Mouse (Mus musculus) embryonic fibroblast, embryonic 13.5 days (primary cell): ENCODE measurements around the gene Plekhm2. TPM values are rescaled to one million over a fixed set of nuclear protein-coding genes. Genes with fewer than 3 reads are reported as not detected.

Source experiments
- H3K27ac ChIP-seq: 2 replicates; pipeline ENCODE4 v1.5.1; 2012; ENCODE audit warnings: low read length, control low read depth, inconsistent platforms; ENCODE audit not compliant: insufficient read depth
- H3K4me1 ChIP-seq: 2 replicates; pipeline ENCODE4 v1.6.1; 2011; ENCODE audit warnings: low read length; ENCODE audit not compliant: control insufficient read depth, insufficient read depth
- H3K4me3 ChIP-seq: 2 replicates; pipeline ENCODE4 v1.5.1; 2011; ENCODE audit warnings: mild to moderate bottlenecking, control low read depth, low read length; ENCODE audit not compliant: insufficient read depth
- CTCF ChIP-seq: IDR thresholded peaks from 2 replicates; pipeline ENCODE4 v1.5.1; 2011; ENCODE audit warnings: mild to moderate bottlenecking, control low read depth, low read length, moderate library complexity, borderline replicate concordance; ENCODE audit not compliant: insufficient read depth
- POLR2A ChIP-seq: IDR thresholded peaks from 2 replicates; pipeline ENCODE4 v1.6.1; 2011; ENCODE audit warnings: low read depth, mild to moderate bottlenecking, control low read depth, low read length, moderate library complexity
- polyA plus RNA-seq: library from polyadenylated mRNA; stranded (reverse); fragments of >200 nt; gene quantifications from 2 replicates; pipeline ENCODE4 v1.2.4, GENCODE M21; 2011; ENCODE audit warnings: low read depth; ENCODE audit not compliant: missing spikeins, insufficient read length

Plekhm2 gene
- polyA plus RNA-seq, 1 experiment: 29.8 TPM

- H3K4me1 ChIP-seq: no peaks in the 10 kb centered on the region
- TF ChIP-seq POLR2A (peak; percentile 80), CTCF (no peak)
- peak overlapping the region; percentile 75 for H3K4me3 ChIP-seq
- peak overlapping the region; percentile 28; the same call in 1 of the 2 replicates for H3K27ac ChIP-seq
Observed at GRCm38 (mm10) chr4:141664011-141664745, 521 bp downstream of the Plekhm2 start.

DNA sequence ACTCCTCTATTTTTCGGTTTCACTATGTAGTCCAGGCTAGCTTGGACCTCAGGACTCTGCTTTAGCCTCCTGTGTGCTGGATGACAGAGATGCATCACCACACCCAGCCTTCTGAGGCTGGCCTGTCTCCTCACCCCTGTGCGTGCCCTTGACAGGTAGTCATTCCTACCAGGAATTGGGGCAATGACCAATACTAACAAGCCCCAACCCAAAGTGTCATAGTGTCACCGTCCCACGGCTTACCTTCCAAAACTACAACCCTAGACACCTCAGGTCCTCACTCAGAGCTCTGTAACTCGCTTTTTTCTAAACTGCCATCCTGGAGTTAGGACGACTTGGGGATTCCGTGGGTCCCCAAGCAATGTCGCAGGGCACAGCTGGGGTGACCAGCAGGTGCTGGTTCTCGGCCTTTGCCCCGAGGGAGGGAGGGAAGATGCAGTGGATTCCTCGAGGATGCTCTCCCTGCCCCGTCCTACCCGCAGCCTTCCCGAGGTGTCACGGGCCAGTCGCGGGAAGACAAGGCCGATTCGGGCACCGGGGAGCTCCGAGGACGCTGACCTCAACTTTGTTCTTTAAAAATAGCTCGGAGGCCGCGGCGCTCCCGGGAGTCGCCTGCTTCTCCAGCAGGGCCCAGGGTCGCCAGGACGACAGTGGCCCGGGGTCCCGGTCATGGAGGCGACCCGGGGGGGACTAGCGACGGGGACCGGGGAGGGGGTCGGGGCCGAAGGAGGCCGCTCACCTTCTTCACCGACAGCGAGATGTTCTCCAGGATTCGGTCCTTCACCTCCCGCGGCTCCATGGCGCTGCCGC is 1.4 kb downstream of the Plekhm2 start:
- Histone ChIP-seq H3K4me3 (peak overlapping the region; percentile 79), H3K4me1 (no peaks in the 10 kb centered on the region), H3K27ac (no peak overlapping the region)
- TF ChIP-seq CTCF (no peak), POLR2A (no peak)

GRCm38 (mm10) chr4:141660884-141661283 is 3.8 kb downstream of the Plekhm2 start:
- no peak overlapping the region for H3K4me3 ChIP-seq
- no peak for TF ChIP-seq CTCF
- TF ChIP-seq POLR2A: no peak
- H3K27ac ChIP-seq: no peak overlapping the region
- H3K4me1 ChIP-seq: no peaks in the 10 kb centered on the region

DNA sequence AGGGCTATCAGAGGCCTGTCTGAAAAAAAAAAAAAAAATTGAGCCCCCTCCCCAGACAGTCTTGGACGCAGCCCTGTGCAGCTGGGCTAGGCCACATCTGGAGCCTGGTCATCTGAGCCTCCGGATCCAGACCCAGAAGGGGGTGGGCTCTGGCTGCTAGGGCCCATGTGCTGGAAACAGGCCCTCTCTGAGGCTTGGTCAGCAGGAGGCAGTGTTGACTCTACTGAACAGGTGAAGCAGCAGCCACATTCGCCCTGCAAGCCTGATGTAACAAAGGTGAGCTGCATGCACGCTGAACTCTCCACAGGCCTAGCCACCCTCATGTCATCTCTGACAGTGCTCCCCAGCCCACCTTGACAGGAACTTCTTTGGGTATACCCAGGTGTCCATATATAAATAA is 5.0 kb downstream of the Plekhm2 start:
- Histone ChIP-seq H3K4me3 (no peak overlapping the region), H3K27ac (no peak overlapping the region), H3K4me1 (no peaks in the 10 kb centered on the region)
- TF ChIP-seq POLR2A (no peak), CTCF (peak; percentile 31; the same call in 1 of the 2 replicates)

- no peak overlapping the region for H3K27ac ChIP-seq
- no peaks in the 10 kb centered on the region for H3K4me1 ChIP-seq
- TF ChIP-seq CTCF: no peak
- no peak for TF ChIP-seq POLR2A
- no peak overlapping the region for H3K4me3 ChIP-seq
Observed at GRCm38 (mm10) chr4:141658846-141659484, 5.7 kb downstream of the Plekhm2 start.

DNA sequence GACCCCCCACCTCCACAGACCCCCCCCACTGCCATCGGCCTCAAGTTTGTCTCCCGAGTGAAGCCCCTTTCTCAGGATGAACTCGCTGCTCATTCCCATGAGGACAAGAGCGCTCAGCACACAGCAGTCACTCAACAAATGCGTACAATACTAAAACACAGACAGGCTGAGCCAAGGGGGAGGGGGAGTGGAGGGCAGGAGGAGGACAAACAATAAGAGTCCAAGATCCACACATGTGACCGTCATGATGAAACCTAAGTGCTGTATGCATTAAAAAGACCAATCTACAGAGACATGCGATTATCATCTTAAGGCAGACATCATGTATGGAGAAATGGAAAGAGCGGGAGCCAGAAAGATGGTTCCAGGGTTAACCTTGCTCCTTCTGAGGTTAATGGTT is 7.8 kb downstream of the Plekhm2 start:
- no peak for TF ChIP-seq CTCF
- TF ChIP-seq POLR2A: no peak
- Histone ChIP-seq H3K27ac (no peak overlapping the region), H3K4me1 (no peaks in the 10 kb centered on the region), H3K4me3 (no peak overlapping the region)

DNA sequence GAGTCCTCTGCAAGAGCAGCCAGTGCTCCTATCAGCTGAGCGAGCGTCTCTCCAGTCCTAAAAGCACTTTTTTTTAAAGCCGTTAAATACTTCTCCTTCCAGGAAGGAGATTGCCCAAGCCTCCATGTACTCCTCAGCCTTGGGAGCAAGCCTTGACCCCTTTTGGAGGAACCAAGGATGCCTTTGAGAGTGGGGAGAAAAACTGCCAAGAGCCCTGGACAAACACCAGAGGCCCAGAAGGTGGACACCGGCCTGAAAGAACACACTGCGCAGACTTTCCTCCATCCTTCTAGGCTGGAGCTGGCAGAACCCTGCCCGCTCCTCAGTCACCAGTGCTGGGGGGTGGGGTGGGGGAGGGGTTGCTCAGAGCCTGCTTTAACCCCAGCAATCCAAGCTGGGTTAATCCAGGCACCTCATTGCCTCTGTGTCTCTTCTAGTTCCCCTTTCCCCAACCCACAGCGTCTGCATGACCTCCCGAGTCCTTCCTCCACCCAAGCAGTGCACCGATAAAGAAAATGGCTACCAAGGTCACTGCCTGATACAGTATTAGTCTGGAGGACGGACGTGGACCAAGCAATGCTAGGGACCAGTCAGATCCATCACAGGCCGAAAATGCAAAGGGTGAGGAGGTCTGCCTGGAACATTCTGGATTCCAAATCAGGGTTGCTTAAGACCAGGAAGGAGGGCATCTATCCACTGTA is 8.6 kb downstream of the Plekhm2 start:
- Histone ChIP-seq H3K27ac (no peak overlapping the region), H3K4me3 (no peak overlapping the region), H3K4me1 (no peaks in the 10 kb centered on the region)
- no peak for TF ChIP-seq POLR2A
- no peak for TF ChIP-seq CTCF

DNA sequence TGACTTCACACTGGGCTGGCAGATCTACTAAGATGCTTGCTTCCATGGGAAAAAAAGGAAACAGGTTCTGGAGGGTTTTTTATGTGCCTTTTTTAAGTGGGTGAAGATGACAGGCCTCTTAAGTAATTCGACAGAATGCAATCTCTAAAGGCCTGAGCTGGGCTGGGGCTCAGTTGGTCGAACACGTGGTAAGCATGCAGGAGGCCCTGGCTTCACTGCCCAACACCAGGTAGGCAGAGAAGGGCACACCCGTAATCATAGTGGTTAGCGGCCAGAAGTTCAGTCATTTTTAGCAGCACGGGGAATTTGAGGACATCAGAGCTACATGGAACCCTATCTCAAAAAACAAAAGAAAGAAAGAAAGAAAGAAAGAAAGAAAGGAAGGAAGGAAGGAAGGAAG is 10.2 kb downstream of the Plekhm2 start:
- no peak overlapping the region for H3K27ac ChIP-seq
- H3K4me1 ChIP-seq: no peaks in the 10 kb centered on the region
- TF ChIP-seq CTCF (no peak), POLR2A (no peak)
- no peak overlapping the region for H3K4me3 ChIP-seq

GRCm38 (mm10) chr4:141653813-141654212 is 10.9 kb downstream of the Plekhm2 start:
- no peak overlapping the region for H3K27ac ChIP-seq
- no peak overlapping the region for H3K4me3 ChIP-seq
- TF ChIP-seq POLR2A (no peak), CTCF (no peak)
- H3K4me1 ChIP-seq: no peaks in the 10 kb centered on the region

DNA sequence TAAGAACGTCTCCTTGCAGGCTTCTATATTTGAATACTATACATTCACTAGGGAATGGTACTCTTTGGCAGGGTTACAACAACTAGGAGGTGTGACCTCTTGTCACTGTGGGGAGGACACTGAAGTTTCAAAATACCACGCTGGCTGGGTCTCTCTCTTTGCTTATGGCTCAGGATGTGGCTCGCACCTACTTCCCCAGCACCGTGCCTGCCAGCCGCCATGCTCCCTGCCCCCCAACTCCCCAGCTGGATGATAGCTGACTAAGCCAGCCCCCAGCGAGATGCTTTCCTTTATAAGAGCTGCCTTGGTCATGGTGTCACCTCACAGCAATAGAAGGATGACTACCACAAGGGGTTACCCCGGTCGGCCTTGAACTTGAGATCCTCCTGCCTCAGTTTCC is 11.7 kb downstream of the Plekhm2 start:
- no peaks in the 10 kb centered on the region for H3K4me1 ChIP-seq

More for the DNA sequence above, 11.7 kb downstream of the Plekhm2 start:
- Histone ChIP-seq H3K27ac (no peak overlapping the region), H3K4me3 (no peak overlapping the region)
- TF ChIP-seq CTCF (no peak), POLR2A (no peak)
